Mouse (Mus musculus): ENCODE data around the gene Slc25a3. TPM values are rescaled to one million over a fixed set of nuclear protein-coding genes. Genes with fewer than 3 reads are reported as not detected.

Slc25a3 gene
- total RNA-seq, 2 experiments from 2014 or later = 557 to 570 TPM

GRCm38 (mm10) chr10:91098056-91098455 lies 25.8 kb downstream of the Slc25a3 start:
- DNase-seq (ENCODE audit: low spot score in 2 of 2) = no peak

- DNase-seq (ENCODE audit: low spot score in 2 of 2) = no peak
Measured at GRCm38 (mm10) chr10:91094251-91095104, 29.4 kb downstream of the Slc25a3 start.

- DNase-seq (ENCODE audit: low spot score in 2 of 2) = no peak
Measured at GRCm38 (mm10) chr10:91092812-91093211, 31.0 kb downstream of the Slc25a3 start.

GRCm38 (mm10) chr10:91083393-91083927 lies 40.4 kb downstream of the Slc25a3 start:
- no peak for DNase-seq (ENCODE audit: low spot score in 2 of 2)

- peak; percentile 99 to 100 for DNase-seq (ENCODE audit: low spot score in 2 of 2)
Measured at GRCm38 (mm10) chr10:91082550-91083392, 41.1 kb downstream of the Slc25a3 start, which contains the start of the genes Apaf1 and Ikbip. TSS of gene Apaf1 (minus strand) at chr10:91082770. TSS of gene Ikbip (plus strand) at chr10:91082940.

GRCm38 (mm10) chr10:91081959-91082507 lies 41.8 kb downstream of the Slc25a3 start:
- DNase-seq (ENCODE audit: low spot score in 2 of 2) = no peak

GRCm38 (mm10) chr10:91080540-91080939 lies 43.3 kb downstream of the Slc25a3 start:
- no peak for DNase-seq (ENCODE audit: low spot score in 2 of 2)

- no peak for DNase-seq (ENCODE audit: low spot score in 2 of 2)
Measured at GRCm38 (mm10) chr10:91076667-91077066, 47.2 kb downstream of the Slc25a3 start.

- DNase-seq (ENCODE audit: low spot score in 2 of 2) = no peak
Measured at GRCm38 (mm10) chr10:91073345-91073744, 50.5 kb downstream of the Slc25a3 start.

- DNase-seq (ENCODE audit: low spot score in 2 of 2) = no peak
Measured at GRCm38 (mm10) chr10:91071768-91072167, 52.1 kb downstream of the Slc25a3 start.

Other genes with a start within 250 kb of the Slc25a3 start
- 10 to 100 TPM; 11.8 to 16.0 TPM for gene Apaf1, start 41.3 kb downstream of the Slc25a3 start, total RNA-seq (2021)
- 10 to 100 TPM; 13.0 to 14.2 TPM for gene Ikbip, start 41.1 kb downstream of the Slc25a3 start, total RNA-seq (2021)
- 10 to 100 TPM; 44.1 to 49.8 TPM for gene Tmpo, start 57.3 kb upstream of the Slc25a3 start, total RNA-seq (2021)

Measured in left cerebral cortex, adult 18-20 months (tissue).